Mouse (Mus musculus) limb, embryonic 15.5 days (tissue): ENCODE results near the gene Gm29797. TPM values are rescaled to one million over a fixed set of nuclear protein-coding genes. Genes with fewer than 3 reads are reported as not detected.

Source experiments
- ATAC-seq: fragments of 200-750 bp; cut with Nextera tagmentation; 2 replicates; pipeline ENCODE4 v1.8.0; 2017; ENCODE audit warnings: low read depth, moderate TSS enrichment; ENCODE audit not compliant: insufficient number of reproducible peaks, low FRiP score, low TSS enrichment
- H3K27ac ChIP-seq: fragments of 300-500 bp; sonication (generic); 2 replicates; pipeline ENCODE4 v1.5.1; 2015; ENCODE audit warnings: moderate library complexity, mild to moderate bottlenecking, inconsistent platforms
- H3K27me3 ChIP-seq: fragments of 300-500 bp; sonication (generic); 2 replicates; pipeline ENCODE4 v1.6.1; 2015; ENCODE audit warnings: inconsistent platforms
- H3K36me3 ChIP-seq: fragments of 300-500 bp; sonication (generic); 2 replicates; pipeline ENCODE4 v1.6.1; 2015; ENCODE audit warnings: inconsistent platforms
- H3K4me1 ChIP-seq: fragments of 300-500 bp; sonication (generic); 2 replicates; pipeline ENCODE4 v1.6.1; 2015; ENCODE audit warnings: inconsistent platforms
- H3K4me2 ChIP-seq: fragments of 300-500 bp; sonication (generic); 2 replicates; pipeline ENCODE4 v1.6.1; 2015; ENCODE audit warnings: mild to moderate bottlenecking, inconsistent platforms
- H3K4me3 ChIP-seq: fragments of 300-500 bp; sonication (generic); 2 replicates; pipeline ENCODE4 v1.5.1; 2015; ENCODE audit warnings: mild to moderate bottlenecking, inconsistent platforms
- H3K9ac ChIP-seq: fragments of 300-500 bp; sonication (generic); 2 replicates; pipeline ENCODE4 v1.6.1; 2015; ENCODE audit warnings: inconsistent platforms
- H3K9me3 ChIP-seq: fragments of 300-500 bp; sonication (generic); 2 replicates; pipeline ENCODE4 v1.6.1; 2016; ENCODE audit warnings: inconsistent platforms
- WGBS: fragments of 180-500 bp; shearing (Covaris S2); methylation state at CpG from one replicate; pipeline ENCODE4 v1.1.7; 2015; 5-methylcytosine and 5-hydroxymethylcytosine counted together
- polyA plus RNA-seq: library from polyadenylated mRNA; unstranded; fragments of >200 nt; fragmentation: Nextera tagmentation; extraction: Ambion mirVana; gene quantifications from 2 replicates; pipeline ENCODE4 v1.2.1, GENCODE M21; 2015

Gm29797 gene
- not detected in 2 replicates for polyA plus RNA-seq

GRCm38 (mm10) chr2:181656734-181657133, at the start of gene Gm29797:
Gene Gm29797 (plus strand): TSS chr2:181657034.
- Histone ChIP-seq H3K4me3 (no peak within 1 kb of the TSS), H3K27ac (no peak within 1 kb of the TSS), H3K4me1 (peaks cover 19% of the 10 kb centered on the region; the same call in 1 of the 2 replicates), H3K9ac (no peak within 1 kb of the TSS), H3K27me3 (no peaks in the 10 kb centered on the region), H3K36me3 (peaks cover 49% of the 10 kb centered on the region), H3K9me3 (no peaks in the 10 kb centered on the region), H3K4me2 (no peak within 1 kb of the TSS)
- 36% methylated on average over 3 of the region's 3 CpGs for WGBS
- ATAC-seq: no peak

DNA sequence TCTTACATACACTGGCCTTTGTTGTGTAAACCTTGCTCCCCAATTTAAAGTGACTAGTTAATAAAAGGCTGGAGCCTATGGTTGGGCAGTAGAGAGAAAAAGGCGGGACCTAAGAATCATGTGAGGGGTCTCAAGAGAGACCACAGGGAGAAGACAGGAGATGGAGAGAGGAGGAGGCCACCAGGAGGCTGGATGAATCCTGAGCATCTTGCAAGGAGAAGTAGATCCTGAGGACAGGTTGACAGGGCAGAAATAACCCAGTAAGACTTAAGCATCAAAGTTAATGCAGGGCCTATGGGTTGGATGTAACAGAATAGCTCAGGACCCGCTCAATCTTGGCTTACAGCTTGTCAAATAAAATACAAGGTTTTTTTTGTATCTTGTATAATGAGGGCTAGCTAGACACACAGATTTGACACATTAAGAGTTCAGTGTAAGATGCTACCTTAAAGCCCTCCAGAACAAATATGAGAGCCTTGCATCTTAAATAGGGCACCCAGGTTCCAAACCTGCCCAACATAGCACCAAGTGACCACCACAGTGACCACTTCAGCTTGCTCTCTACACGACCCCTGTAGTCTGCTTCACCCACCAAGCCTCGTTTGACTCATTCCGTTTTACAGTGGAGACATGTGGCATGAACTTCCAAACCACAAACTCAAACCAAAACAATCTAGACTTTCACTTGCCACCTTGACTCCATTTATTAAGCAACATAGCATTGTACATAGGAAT, 37.9 kb upstream of the Gm29797 start:
- H3K27me3 ChIP-seq: no peaks in the 10 kb centered on the region
- H3K9me3 ChIP-seq: no peaks in the 10 kb centered on the region
- no peak overlapping the region for H3K4me3 ChIP-seq
- 85% methylated on average over 5 of the region's 5 CpGs for WGBS
- no peaks in the 10 kb centered on the region for H3K4me1 ChIP-seq
- no peak overlapping the region for H3K4me2 ChIP-seq
- H3K9ac ChIP-seq: no peak overlapping the region
- peaks cover 49% of the 10 kb centered on the region for H3K36me3 ChIP-seq
- no peak overlapping the region for H3K27ac ChIP-seq
- no peak for ATAC-seq

DNA sequence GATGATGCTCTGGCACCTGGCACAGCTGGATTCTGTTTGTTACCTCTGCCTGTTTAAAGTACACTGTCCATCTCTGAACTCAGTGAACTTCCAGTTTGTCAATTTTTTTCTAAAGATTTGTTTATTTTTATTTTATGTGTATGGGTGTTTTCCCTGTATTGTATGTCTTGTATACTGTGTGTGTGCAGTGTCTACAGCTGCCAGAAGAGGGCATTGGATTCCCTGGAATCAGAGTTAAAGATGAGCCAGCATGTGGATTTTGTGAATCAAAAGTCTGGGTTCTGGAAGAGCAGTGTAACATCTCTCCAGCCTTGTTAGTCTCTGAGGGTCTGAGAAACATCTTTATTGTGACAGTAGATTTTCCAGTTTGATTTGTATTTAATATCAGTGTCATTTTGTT, 33.4 kb upstream of the Gm29797 start:
- peaks cover 64% of the 10 kb centered on the region for H3K36me3 ChIP-seq
- ATAC-seq: no peak

GRCm38 (mm10) chr2:181628471-181628870, 28.4 kb upstream of the Gm29797 start:
- Histone ChIP-seq H3K9ac (no peak overlapping the region), H3K9me3 (no peaks in the 10 kb centered on the region), H3K27ac (no peak overlapping the region), H3K27me3 (no peaks in the 10 kb centered on the region), H3K4me1 (no peaks in the 10 kb centered on the region), H3K36me3 (peaks cover 49% of the 10 kb centered on the region), H3K4me2 (no peak overlapping the region), H3K4me3 (no peak overlapping the region)
- ATAC-seq: no peak

More for the DNA sequence above, 33.4 kb upstream of the Gm29797 start:
- Histone ChIP-seq H3K9me3 (no peaks in the 10 kb centered on the region), H3K27ac (no peak overlapping the region), H3K9ac (no peak overlapping the region), H3K4me3 (no peak overlapping the region), H3K4me1 (no peaks in the 10 kb centered on the region), H3K4me2 (no peak overlapping the region), H3K27me3 (no peaks in the 10 kb centered on the region)

DNA sequence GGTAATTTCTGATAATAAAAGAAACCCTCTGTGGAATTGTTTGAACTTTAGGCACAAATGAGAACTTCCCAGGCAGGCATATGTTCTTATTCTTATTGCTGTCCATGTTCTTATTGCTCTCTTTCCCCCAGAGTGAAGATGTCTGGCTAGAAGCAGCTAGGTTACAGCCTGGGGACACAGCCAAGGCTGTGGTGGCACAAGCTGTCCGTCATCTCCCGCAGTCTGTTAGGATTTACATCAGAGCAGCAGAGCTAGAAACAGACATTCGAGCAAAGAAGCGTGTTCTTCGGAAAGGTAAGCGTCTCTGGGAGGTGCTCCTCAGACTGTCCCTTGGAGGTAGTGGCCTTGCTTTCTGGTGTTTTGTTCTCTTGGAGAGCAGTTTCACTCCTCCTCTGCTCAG, 24.2 kb upstream of the Gm29797 start:
- no peak overlapping the region for H3K4me3 ChIP-seq
- H3K27me3 ChIP-seq: no peaks in the 10 kb centered on the region
- H3K4me2 ChIP-seq: no peak overlapping the region
- ATAC-seq: no peak
- no peaks in the 10 kb centered on the region for H3K9me3 ChIP-seq
- H3K4me1 ChIP-seq: no peaks in the 10 kb centered on the region
- H3K36me3 ChIP-seq: peaks cover 65% of the 10 kb centered on the region
- H3K9ac ChIP-seq: no peak overlapping the region
- no peak overlapping the region for H3K27ac ChIP-seq
- 91% methylated on average over 6 of the region's 6 CpGs for WGBS

DNA sequence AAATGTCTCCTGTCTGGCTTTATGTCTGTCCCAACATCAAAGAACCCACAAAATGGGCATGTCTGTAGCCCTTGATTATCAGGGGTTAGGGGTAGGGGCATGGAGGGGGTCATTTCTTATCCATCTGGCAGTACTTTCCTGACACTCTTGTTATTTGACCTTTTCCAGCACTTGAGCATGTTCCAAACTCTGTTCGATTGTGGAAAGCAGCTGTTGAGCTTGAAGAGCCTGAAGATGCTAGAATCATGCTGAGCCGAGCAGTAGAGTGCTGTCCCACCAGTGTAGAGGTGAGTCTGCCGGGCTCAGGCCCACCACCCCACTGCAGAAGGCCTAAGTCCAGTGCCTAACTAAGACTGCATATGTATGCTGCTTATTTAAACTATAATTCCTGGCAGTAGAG, 21.0 kb upstream of the Gm29797 start:
- WGBS: 84% methylated on average over 3 of the region's 3 CpGs
- no peaks in the 10 kb centered on the region for H3K27me3 ChIP-seq
- no peak overlapping the region for H3K27ac ChIP-seq
- no peak overlapping the region for H3K9ac ChIP-seq
- H3K9me3 ChIP-seq: no peaks in the 10 kb centered on the region
- H3K36me3 ChIP-seq: peaks cover 73% of the 10 kb centered on the region
- no peak overlapping the region for H3K4me2 ChIP-seq
- H3K4me1 ChIP-seq: no peaks in the 10 kb centered on the region
- H3K4me3 ChIP-seq: no peak overlapping the region
- no peak for ATAC-seq

- 91% methylated on average over 2 of the region's 2 CpGs for WGBS
Measured at GRCm38 (mm10) chr2:181644361-181644760, 12.5 kb upstream of the Gm29797 start.

GRCm38 (mm10) chr2:181645666-181646065, 11.2 kb upstream of the Gm29797 start:
- Histone ChIP-seq H3K27me3 (no peaks in the 10 kb centered on the region), H3K4me1 (no peaks in the 10 kb centered on the region), H3K4me3 (no peak overlapping the region), H3K9ac (no peak overlapping the region), H3K27ac (no peak overlapping the region), H3K4me2 (no peak overlapping the region), H3K36me3 (peaks cover 77% of the 10 kb centered on the region), H3K9me3 (no peaks in the 10 kb centered on the region)
- no peak for ATAC-seq
- 45% methylated on average over 3 of the region's 3 CpGs for whole genome bisulfite sequencing

More at GRCm38 (mm10) chr2:181644361-181644760, 12.5 kb upstream of the Gm29797 start:
- H3K4me3 ChIP-seq: no peak overlapping the region
- no peak overlapping the region for H3K9ac ChIP-seq
- no peak overlapping the region for H3K27ac ChIP-seq
- peaks cover 72% of the 10 kb centered on the region for H3K36me3 ChIP-seq
- ATAC-seq: no peak
- H3K4me1 ChIP-seq: no peaks in the 10 kb centered on the region
- H3K27me3 ChIP-seq: no peaks in the 10 kb centered on the region
- no peak overlapping the region for H3K4me2 ChIP-seq
- H3K9me3 ChIP-seq: no peaks in the 10 kb centered on the region

DNA sequence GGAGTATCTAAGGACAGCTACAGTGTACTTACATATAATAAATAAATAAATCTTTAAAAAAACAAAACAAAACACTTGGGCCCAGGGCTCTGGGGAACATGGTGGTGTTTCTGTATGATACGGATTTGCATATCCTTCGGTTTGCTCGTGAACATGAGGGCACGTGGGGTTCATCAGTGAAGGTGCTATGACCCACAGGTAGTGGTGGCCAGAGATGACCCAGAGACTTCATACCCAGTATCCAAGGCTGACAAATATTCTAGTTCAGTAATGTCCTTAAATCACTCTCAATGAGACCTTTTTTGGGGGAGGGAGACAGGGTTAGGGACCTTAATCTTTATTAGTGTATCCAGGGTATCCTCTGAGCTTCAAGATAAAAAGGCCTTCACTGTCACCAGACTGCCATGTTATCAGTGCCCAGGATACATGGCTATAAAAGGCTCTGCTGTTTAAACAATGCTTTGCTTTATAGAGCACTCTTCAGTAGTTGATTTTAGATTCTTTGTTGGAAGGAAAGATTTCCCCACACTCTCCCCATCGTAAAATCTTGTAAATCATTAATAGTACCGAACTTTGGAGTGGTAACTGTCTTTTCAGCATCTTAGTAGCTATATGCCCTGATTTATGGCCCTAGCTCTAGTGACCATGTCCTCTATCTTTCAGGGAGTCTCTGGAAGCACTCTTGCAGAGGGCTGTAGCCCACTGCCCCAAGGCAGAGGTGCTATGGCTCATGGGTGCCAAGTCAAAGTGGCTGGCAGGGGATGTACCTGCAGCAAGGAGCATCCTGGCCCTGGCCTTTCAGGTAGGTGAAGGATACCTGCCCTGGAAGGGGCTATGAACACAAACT, 10.0 kb upstream of the Gm29797 start:
- WGBS: 82% methylated on average over 6 of the region's 6 CpGs
- no peak overlapping the region for H3K9ac ChIP-seq
- H3K27ac ChIP-seq: no peak overlapping the region
- no peak overlapping the region for H3K4me3 ChIP-seq
- H3K4me2 ChIP-seq: no peak overlapping the region
- no peaks in the 10 kb centered on the region for H3K9me3 ChIP-seq
- H3K4me1 ChIP-seq: no peaks in the 10 kb centered on the region
- no peak for ATAC-seq
- H3K36me3 ChIP-seq: peaks cover 77% of the 10 kb centered on the region
- no peaks in the 10 kb centered on the region for H3K27me3 ChIP-seq

GRCm38 (mm10) chr2:181648926-181649325, 7.9 kb upstream of the Gm29797 start:
- no peak overlapping the region for H3K27ac ChIP-seq
- peaks cover 80% of the 10 kb centered on the region for H3K36me3 ChIP-seq
- no peaks in the 10 kb centered on the region for H3K27me3 ChIP-seq
- no peaks in the 10 kb centered on the region for H3K4me1 ChIP-seq
- no peak overlapping the region for H3K4me3 ChIP-seq
- no peak overlapping the region for H3K9ac ChIP-seq
- no peak for ATAC-seq
- WGBS: 81% methylated on average over 10 of the region's 10 CpGs
- no peaks in the 10 kb centered on the region for H3K9me3 ChIP-seq
- H3K4me2 ChIP-seq: no peak overlapping the region

DNA sequence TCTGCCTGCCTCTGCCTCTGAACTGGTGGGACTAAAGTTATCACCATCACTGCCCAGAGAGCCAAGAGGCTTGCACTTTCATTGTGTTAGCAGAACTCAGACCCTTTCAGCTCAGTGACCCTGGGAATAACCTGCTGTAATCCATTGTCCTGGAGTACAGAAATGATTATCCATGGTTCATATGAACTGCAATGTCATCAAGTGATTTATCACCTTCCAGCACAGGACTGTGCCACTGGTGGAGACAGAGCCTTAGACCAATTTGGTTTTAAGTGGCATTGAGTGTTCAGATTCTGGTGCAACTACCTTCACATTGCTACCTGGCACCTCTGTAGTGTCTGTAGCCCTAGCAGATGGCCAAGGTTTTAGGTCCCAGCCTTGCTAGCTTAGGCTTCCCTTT, 3.8 kb upstream of the Gm29797 start:
- no peak for ATAC-seq
- Histone ChIP-seq H3K36me3 (peaks cover 81% of the 10 kb centered on the region), H3K27me3 (no peaks in the 10 kb centered on the region), H3K4me3 (no peak overlapping the region), H3K9me3 (no peaks in the 10 kb centered on the region), H3K27ac (no peak overlapping the region), H3K4me2 (no peak overlapping the region), H3K9ac (no peak overlapping the region), H3K4me1 (peaks cover 11% of the 10 kb centered on the region; the same call in 1 of the 2 replicates)

- Histone ChIP-seq H3K9ac (no peak overlapping the region), H3K4me1 (peaks cover 11% of the 10 kb centered on the region; the same call in 1 of the 2 replicates), H3K36me3 (peaks cover 76% of the 10 kb centered on the region), H3K27me3 (no peaks in the 10 kb centered on the region), H3K4me3 (no peak overlapping the region), H3K9me3 (no peaks in the 10 kb centered on the region), H3K4me2 (no peak overlapping the region), H3K27ac (no peak overlapping the region)
- WGBS: 100% methylated on average over 1 of the region's 1 CpGs
- no peak for ATAC-seq
Measured at GRCm38 (mm10) chr2:181653523-181653922, 3.3 kb upstream of the Gm29797 start.
